Mouse (Mus musculus): ENCODE results near the gene Cct8. TPM values are rescaled to one million over a fixed set of nuclear protein-coding genes. Genes with fewer than 3 reads are reported as not detected.

The Cct8 gene
- polyA plus RNA-seq (2016; fragmentation: Nextera tagmentation; extraction: Ambion mirVana): 437 and 566 TPM in 2 replicates

- Histone ChIP-seq H3K4me1 (peaks cover 17% of the 10 kb centered on the region), H3K4me3 (peak within 1 kb of the TSS; percentile 94), H3K27me3 (ENCODE audit: insufficient read depth, poor library complexity, severe bottlenecking) (no peaks in the 10 kb centered on the region), H3K36me3 (peaks cover 33% of the 10 kb centered on the region), H3K27ac (peak within 1 kb of the TSS; percentile 98), H3K9me3 (no peaks in the 10 kb centered on the region)
- WGBS: under 1% methylated on average over 48 of the region's 48 CpGs
- DNase-seq (ENCODE audit: low spot score): peak; percentile 98
Observed at GRCm38 (mm10) chr16:87495716-87496447, at the start of gene Cct8. Gene Cct8 (minus strand): TSS chr16:87495873.

GRCm38 (mm10) chr16:87528755-87529154, 33.1 kb upstream of the Cct8 start:
- H3K9me3 ChIP-seq: no peaks in the 10 kb centered on the region
- no peak for DNase-seq (ENCODE audit: low spot score)
- H3K27ac ChIP-seq: no peak overlapping the region
- WGBS: 69% methylated on average over 10 of the region's 10 CpGs
- H3K4me1 ChIP-seq: no peaks in the 10 kb centered on the region; the same call in 1 of the 2 replicates
- H3K4me3 ChIP-seq: no peak overlapping the region
- 0 out of 2 replicates have a peak, but pooled peaks cover 4% of the 10 kb centered on the region for H3K27me3 ChIP-seq (ENCODE audit: insufficient read depth, poor library complexity, severe bottlenecking)
- H3K36me3 ChIP-seq: no peaks in the 10 kb centered on the region

GRCm38 (mm10) chr16:87527553-87528249, 32.0 kb upstream of the Cct8 start:
- Histone ChIP-seq H3K9me3 (no peaks in the 10 kb centered on the region), H3K27ac (no peak overlapping the region), H3K27me3 (ENCODE audit: insufficient read depth, poor library complexity, severe bottlenecking) (0 out of 2 replicates have a peak, but pooled peaks cover 4% of the 10 kb centered on the region), H3K36me3 (no peaks in the 10 kb centered on the region), H3K4me3 (no peak overlapping the region), H3K4me1 (no peaks in the 10 kb centered on the region; the same call in 1 of the 2 replicates)
- WGBS: 64% methylated on average over 8 of the region's 8 CpGs
- DNase-seq (ENCODE audit: low spot score): no peak

- no peak for DNase-seq (ENCODE audit: low spot score)
- Histone ChIP-seq H3K27ac (no peak overlapping the region), H3K36me3 (no peaks in the 10 kb centered on the region), H3K27me3 (ENCODE audit: insufficient read depth, poor library complexity, severe bottlenecking) (0 out of 2 replicates have a peak, but pooled peaks cover 4% of the 10 kb centered on the region), H3K9me3 (no peaks in the 10 kb centered on the region), H3K4me1 (no peaks in the 10 kb centered on the region; the same call in 1 of the 2 replicates), H3K4me3 (no peak overlapping the region)
- WGBS: 84% methylated on average over 5 of the region's 5 CpGs
Observed at GRCm38 (mm10) chr16:87524228-87524627, 28.6 kb upstream of the Cct8 start.

GRCm38 (mm10) chr16:87512331-87512730, 16.7 kb upstream of the Cct8 start:
- 0 out of 2 replicates have a peak, but pooled peaks cover 4% of the 10 kb centered on the region for H3K4me1 ChIP-seq
- WGBS: 94% methylated on average over 14 of the region's 14 CpGs
- H3K36me3 ChIP-seq: no peaks in the 10 kb centered on the region
- H3K27ac ChIP-seq: no peak overlapping the region
- H3K4me3 ChIP-seq: no peak overlapping the region
- DNase-seq (ENCODE audit: low spot score): no peak
- H3K27me3 ChIP-seq (ENCODE audit: insufficient read depth, poor library complexity, severe bottlenecking): no peaks in the 10 kb centered on the region
- H3K9me3 ChIP-seq: no peaks in the 10 kb centered on the region

GRCm38 (mm10) chr16:87511706-87512105, 16.0 kb upstream of the Cct8 start:
- Histone ChIP-seq H3K4me3 (no peak overlapping the region), H3K27me3 (ENCODE audit: insufficient read depth, poor library complexity, severe bottlenecking) (no peaks in the 10 kb centered on the region), H3K36me3 (no peaks in the 10 kb centered on the region), H3K4me1 (0 out of 2 replicates have a peak, but pooled peaks cover 2% of the 10 kb centered on the region), H3K27ac (no peak overlapping the region), H3K9me3 (no peaks in the 10 kb centered on the region)
- WGBS: 79% methylated on average over 5 of the region's 5 CpGs
- no peak for DNase-seq (ENCODE audit: low spot score)

GRCm38 (mm10) chr16:87501304-87502078, 5.8 kb upstream of the Cct8 start:
- peak; percentile 86 for DNase-seq (ENCODE audit: low spot score)
- H3K4me3 ChIP-seq: no peak overlapping the region; the same call in 1 of the 2 replicates
- WGBS: 21% methylated on average over 13 of the region's 13 CpGs
- peak overlapping the region; percentile 65; the same call in 1 of the 2 replicates for H3K27ac ChIP-seq
- H3K27me3 ChIP-seq (ENCODE audit: insufficient read depth, poor library complexity, severe bottlenecking): no peaks in the 10 kb centered on the region
- H3K9me3 ChIP-seq: no peaks in the 10 kb centered on the region
- peaks cover 18% of the 10 kb centered on the region for H3K4me1 ChIP-seq
- H3K36me3 ChIP-seq: no peaks in the 10 kb centered on the region

- H3K9me3 ChIP-seq: no peaks in the 10 kb centered on the region
- H3K4me3 ChIP-seq: no peak overlapping the region
- no peak for DNase-seq (ENCODE audit: low spot score)
- peaks cover 20% of the 10 kb centered on the region for H3K4me1 ChIP-seq
- no peaks in the 10 kb centered on the region for H3K27me3 ChIP-seq (ENCODE audit: insufficient read depth, poor library complexity, severe bottlenecking)
- H3K27ac ChIP-seq: peak overlapping the region; percentile 47; the same call in 1 of the 2 replicates
- no peaks in the 10 kb centered on the region for H3K36me3 ChIP-seq
- 52% methylated on average over 6 of the region's 6 CpGs for WGBS
Observed at GRCm38 (mm10) chr16:87499556-87499955, 3.9 kb upstream of the Cct8 start.

GRCm38 (mm10) chr16:87497171-87497570, 1.5 kb upstream of the Cct8 start:
- WGBS: 88% methylated on average over 6 of the region's 6 CpGs
- no peak overlapping the region for H3K4me3 ChIP-seq

GRCm38 (mm10) chr16:87496728-87497127, 1.1 kb upstream of the Cct8 start:
- Histone ChIP-seq H3K4me3 (peak overlapping the region; percentile 94), H3K27ac (peak overlapping the region; percentile 98; the same call in 1 of the 2 replicates), H3K36me3 (peaks cover 25% of the 10 kb centered on the region)

More at GRCm38 (mm10) chr16:87497171-87497570, 1.5 kb upstream of the Cct8 start:
- H3K27ac ChIP-seq: no peak overlapping the region
- DNase-seq (ENCODE audit: low spot score): no peak
- no peaks in the 10 kb centered on the region for H3K27me3 ChIP-seq (ENCODE audit: insufficient read depth, poor library complexity, severe bottlenecking)
- H3K9me3 ChIP-seq: no peaks in the 10 kb centered on the region
- H3K4me1 ChIP-seq: peaks cover 26% of the 10 kb centered on the region
- peaks cover 20% of the 10 kb centered on the region for H3K36me3 ChIP-seq

GRCm38 (mm10) chr16:87494955-87495655, 568 bp downstream of the Cct8 start:
- under 1% methylated on average over 39 of the region's 39 CpGs for WGBS
- H3K36me3 ChIP-seq: peaks cover 41% of the 10 kb centered on the region
- no peaks in the 10 kb centered on the region for H3K9me3 ChIP-seq
- H3K4me1 ChIP-seq: peaks cover 14% of the 10 kb centered on the region
- peak overlapping the region; percentile 98 for H3K27ac ChIP-seq
- no peak for DNase-seq (ENCODE audit: low spot score)
- no peaks in the 10 kb centered on the region for H3K27me3 ChIP-seq (ENCODE audit: insufficient read depth, poor library complexity, severe bottlenecking)
- peak overlapping the region; percentile 94 for H3K4me3 ChIP-seq

More at GRCm38 (mm10) chr16:87496728-87497127, 1.1 kb upstream of the Cct8 start:
- Histone ChIP-seq H3K9me3 (no peaks in the 10 kb centered on the region), H3K4me1 (peaks cover 25% of the 10 kb centered on the region), H3K27me3 (ENCODE audit: insufficient read depth, poor library complexity, severe bottlenecking) (no peaks in the 10 kb centered on the region)
- DNase-seq (ENCODE audit: low spot score): no peak
- 92% methylated on average over 2 of the region's 2 CpGs for WGBS

Measured in heart, embryonic 10.5 days (tissue).